Mouse (Mus musculus) embryonic facial prominence, embryonic 11.5 days (tissue): Measurements from ENCODE around the gene Gusb. TPM values are rescaled to one million over a fixed set of nuclear protein-coding genes. Genes with fewer than 3 reads are reported as not detected.

Experiments used
- ATAC-seq: fragments of 200-750 bp; cut with Nextera tagmentation; replicated peaks from 2 replicates; pipeline ENCODE4 v1.8.0; 2017; ENCODE audit warnings: low read depth; ENCODE audit not compliant: insufficient number of reproducible peaks, low FRiP score, low TSS enrichment
- DNase-seq: peaks from one replicate; pipeline ENCODE4 v3.0.0-alpha.2; 2015; ENCODE audit warnings: low spot score
- H3K27ac ChIP-seq: fragments of 300-500 bp; sonication (generic); replicated peaks from 2 replicates; pipeline ENCODE4 v1.5.1; 2014; ENCODE audit warnings: mild to moderate bottlenecking, low read depth, low read length, control low read depth
- H3K27me3 ChIP-seq: fragments of 300-500 bp; sonication (generic); 2 replicates; pipeline ENCODE4 v1.6.1; 2014; ENCODE audit warnings: mild to moderate bottlenecking, low read length, moderate library complexity, mixed read lengths; ENCODE audit not compliant: control insufficient read depth, insufficient read depth
- H3K36me3 ChIP-seq: fragments of 300-500 bp; sonication (generic); replicated peaks from 2 replicates; pipeline ENCODE4 v1.6.1; 2014; ENCODE audit warnings: low read depth, mild to moderate bottlenecking, low read length, moderate library complexity, mixed read lengths; ENCODE audit not compliant: control insufficient read depth, insufficient read depth
- H3K4me1 ChIP-seq: fragments of 300-500 bp; sonication (generic); 2 replicates; pipeline ENCODE4 v1.6.1; 2014; ENCODE audit warnings: low read length, mixed read lengths; ENCODE audit not compliant: control insufficient read depth, insufficient read depth
- H3K4me2 ChIP-seq: fragments of 300-500 bp; sonication (generic); 2 replicates; pipeline ENCODE4 v1.6.1; 2014; ENCODE audit warnings: low read depth, mild to moderate bottlenecking, control low read depth, low read length, moderate library complexity
- H3K4me3 ChIP-seq: fragments of 300-500 bp; sonication (generic); 2 replicates; pipeline ENCODE4 v1.5.1; 2014; ENCODE audit warnings: low read depth, low read length, control low read depth
- H3K9ac ChIP-seq: fragments of 300-500 bp; sonication (generic); replicated peaks from 2 replicates; pipeline ENCODE4 v1.6.1; 2014; ENCODE audit warnings: mild to moderate bottlenecking, control low read depth, low read length
- H3K9me3 ChIP-seq: fragments of 300-500 bp; sonication (generic); replicated peaks from 2 replicates; pipeline ENCODE4 v1.6.1; 2016; ENCODE audit warnings: mild to moderate bottlenecking, low read length, inconsistent platforms, mixed read lengths; ENCODE audit not compliant: control insufficient read depth
- WGBS: fragments of 180-500 bp; shearing (Covaris S2); extraction: QIAGEN DNeasy Blood & Tissue Kit; methylation state at CpG from one replicate; pipeline ENCODE4 v1.1.7; 2014; 5-methylcytosine and 5-hydroxymethylcytosine counted together
- polyA plus RNA-seq: library from polyadenylated mRNA; unstranded; fragments of >200 nt; fragmentation: Nextera tagmentation; extraction: Ambion mirVana; gene quantifications from 2 replicates; pipeline ENCODE4 v1.2.1, GENCODE M21; 2014

The Gusb gene
- polyA plus RNA-seq, 1 experiment from 2014 or later: 45.1 TPM

DNA sequence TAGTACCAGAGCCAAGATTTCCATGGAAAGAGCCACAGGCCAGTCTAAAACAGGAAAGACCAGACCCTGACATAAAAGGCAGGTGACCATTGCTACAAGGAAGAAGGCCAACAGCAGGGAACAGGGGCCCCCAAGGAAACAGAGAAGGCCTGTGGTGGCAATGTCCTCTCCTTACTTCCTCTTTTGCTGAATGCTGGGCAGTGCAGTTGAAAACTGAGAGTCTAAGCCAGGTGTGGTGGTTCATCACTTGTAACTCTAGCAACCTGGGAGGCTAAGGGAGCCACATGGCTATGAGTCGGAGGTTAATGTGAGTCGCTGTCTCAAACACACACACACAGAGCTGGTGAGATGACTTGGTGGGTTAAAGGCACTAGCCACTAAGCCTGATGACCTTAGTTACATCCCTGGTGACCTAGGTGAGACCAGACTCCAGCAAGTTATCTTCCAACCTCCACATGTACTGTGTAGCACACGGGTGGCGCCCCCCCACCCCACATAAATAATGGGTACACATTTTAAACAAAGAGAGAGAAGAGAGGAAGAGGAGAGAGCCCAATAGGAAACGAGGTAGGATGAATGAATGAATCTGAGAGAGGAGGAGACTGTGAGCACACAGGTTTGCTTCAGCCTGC lies 1.4 kb downstream of the Gusb start:
- Histone ChIP-seq H3K9ac (peak overlapping the region; percentile 79), H3K36me3 (no peaks in the 10 kb centered on the region), H3K4me2 (peak overlapping the region; percentile 88; the same call in 1 of the 2 replicates), H3K27me3 (no peaks in the 10 kb centered on the region), H3K4me3 (peak overlapping the region; percentile 61), H3K27ac (no peak overlapping the region), H3K9me3 (no peaks in the 10 kb centered on the region), H3K4me1 (no peaks in the 10 kb centered on the region)
- WGBS: 64% methylated on average over 5 of the region's 5 CpGs
- ATAC-seq (no peak), DNase-seq (no peak)

DNA sequence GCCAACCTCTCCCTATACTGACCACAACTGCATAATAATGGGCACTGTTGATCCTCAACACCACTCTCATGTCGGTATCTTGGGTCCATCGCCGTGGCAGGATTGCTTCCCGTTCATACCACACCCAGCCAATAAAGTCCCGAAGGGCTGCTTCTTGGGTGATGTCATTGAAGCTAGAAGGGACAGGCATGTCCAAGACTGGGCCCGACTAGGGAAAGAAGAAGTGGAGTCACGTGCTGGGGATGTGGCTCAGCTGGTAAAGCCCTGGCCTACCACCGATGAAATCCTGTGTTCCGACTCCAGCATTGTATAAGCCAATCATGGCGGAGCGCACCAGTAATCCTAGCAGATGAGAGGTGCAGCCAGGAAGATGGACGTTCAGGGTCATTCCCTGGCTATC lies 2.1 kb downstream of the Gusb start:
- WGBS: 95% methylated on average over 12 of the region's 12 CpGs
- H3K4me1 ChIP-seq: no peaks in the 10 kb centered on the region
- no peaks in the 10 kb centered on the region for H3K9me3 ChIP-seq
- H3K9ac ChIP-seq: no peak overlapping the region
- no peak overlapping the region for H3K27ac ChIP-seq
- no peaks in the 10 kb centered on the region for H3K27me3 ChIP-seq
- no peaks in the 10 kb centered on the region for H3K36me3 ChIP-seq
- ATAC-seq (no peak), DNase-seq (no peak)
- no peak overlapping the region for H3K4me3 ChIP-seq
- H3K4me2 ChIP-seq: no peak overlapping the region

DNA sequence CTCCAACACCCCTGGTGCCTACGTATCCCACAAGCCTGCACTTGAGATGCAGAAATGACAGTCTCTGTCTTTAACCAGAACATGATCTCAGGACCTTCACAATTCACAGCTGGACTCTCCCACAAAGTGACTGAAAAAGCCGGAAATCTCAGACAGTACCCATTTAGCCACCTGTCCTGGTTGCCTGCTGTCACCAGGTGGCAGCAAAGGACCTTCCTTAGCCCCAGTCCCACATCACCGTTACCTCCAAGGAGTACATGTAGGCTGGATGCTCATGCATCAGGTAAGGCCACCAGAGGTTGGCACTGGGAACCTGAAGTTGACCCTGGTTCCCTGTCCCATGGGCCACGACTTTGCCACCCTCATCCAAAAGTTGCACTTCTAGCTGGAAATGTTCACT lies 3.8 kb downstream of the Gusb start:
- Histone ChIP-seq H3K4me1 (no peaks in the 10 kb centered on the region), H3K4me3 (no peak overlapping the region), H3K4me2 (no peak overlapping the region), H3K9me3 (no peaks in the 10 kb centered on the region), H3K27me3 (no peaks in the 10 kb centered on the region), H3K36me3 (no peaks in the 10 kb centered on the region), H3K9ac (no peak overlapping the region), H3K27ac (no peak overlapping the region)
- 33% methylated on average over 4 of the region's 4 CpGs for WGBS
- DNase-seq: peak; percentile 71
- no peak for ATAC-seq

DNA sequence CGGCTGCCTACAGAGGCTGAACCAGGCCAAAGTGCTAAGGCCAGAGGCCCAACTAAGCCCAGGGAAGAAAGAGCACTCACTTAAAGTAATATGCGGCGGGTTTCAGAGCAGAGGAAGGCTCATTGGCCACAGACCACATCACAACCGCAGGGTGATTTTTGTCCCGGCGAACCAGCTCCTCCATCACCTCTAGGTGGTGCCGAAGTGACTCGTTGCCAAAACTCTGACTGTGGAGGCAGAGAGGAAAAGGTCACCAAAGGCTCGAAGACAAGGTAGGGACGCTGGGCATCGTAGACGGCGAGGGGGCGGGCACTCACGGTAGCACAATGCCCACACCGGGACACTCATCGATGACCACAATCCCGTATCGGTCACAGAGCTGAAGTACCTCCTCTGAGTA lies 5.1 kb downstream of the Gusb start:
- Histone ChIP-seq H3K27ac (no peak overlapping the region), H3K4me2 (no peak overlapping the region), H3K4me1 (no peaks in the 10 kb centered on the region), H3K36me3 (no peaks in the 10 kb centered on the region), H3K27me3 (no peaks in the 10 kb centered on the region), H3K4me3 (no peak overlapping the region), H3K9ac (no peak overlapping the region), H3K9me3 (no peaks in the 10 kb centered on the region)
- DNase-seq (peak; percentile 11), ATAC-seq (no peak)
- 74% methylated on average over 19 of the region's 19 CpGs for WGBS

DNA sequence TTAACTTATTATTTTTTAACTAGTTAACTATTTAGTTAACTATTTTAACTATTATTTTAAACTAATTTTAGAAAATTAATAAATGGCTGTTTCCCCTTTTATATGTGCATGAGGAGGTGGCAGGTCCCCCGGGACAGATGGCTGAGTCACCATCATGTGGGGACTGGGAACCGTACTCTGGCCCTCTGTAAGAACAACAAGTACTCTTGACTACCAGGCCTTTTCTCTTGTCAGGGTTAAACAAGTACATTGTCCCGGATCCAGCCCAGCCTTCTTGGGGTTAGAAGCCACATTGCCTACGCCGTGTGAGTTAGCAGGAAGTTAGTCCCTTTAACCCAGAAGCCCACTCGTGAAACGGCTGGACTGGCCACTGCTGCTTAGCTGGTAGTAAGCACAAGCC lies 7.9 kb downstream of the Gusb start:
- ATAC-seq: no peak
- Histone ChIP-seq H3K27me3 (no peaks in the 10 kb centered on the region), H3K4me2 (no peak overlapping the region), H3K9me3 (no peaks in the 10 kb centered on the region), H3K36me3 (no peaks in the 10 kb centered on the region), H3K27ac (no peak overlapping the region), H3K4me3 (no peak overlapping the region), H3K9ac (no peak overlapping the region), H3K4me1 (no peaks in the 10 kb centered on the region)
- no peak for DNase-seq
- 94% methylated on average over 7 of the region's 7 CpGs for WGBS

DNA sequence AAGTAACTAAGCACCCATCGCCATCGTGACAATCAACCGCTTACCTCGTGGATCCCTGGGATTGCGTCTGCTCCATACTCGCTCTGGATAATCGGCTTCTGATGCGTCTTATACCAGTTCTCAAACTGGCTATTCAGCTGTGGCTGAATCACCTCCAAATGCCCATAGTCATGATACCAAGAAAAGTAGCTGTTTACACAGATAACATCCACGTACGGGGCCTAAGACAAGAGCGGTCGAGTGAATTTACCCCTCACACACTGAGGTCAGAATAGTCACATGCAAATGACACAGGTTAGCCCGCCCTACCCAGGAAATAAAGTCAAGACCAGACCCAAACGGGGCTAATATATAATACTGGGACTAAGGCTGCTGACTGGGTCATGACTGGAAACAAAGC lies 9.5 kb downstream of the Gusb start:
- Histone ChIP-seq H3K9ac (no peak overlapping the region), H3K4me1 (no peaks in the 10 kb centered on the region), H3K4me3 (no peak overlapping the region), H3K36me3 (no peaks in the 10 kb centered on the region), H3K27me3 (no peaks in the 10 kb centered on the region), H3K9me3 (no peaks in the 10 kb centered on the region), H3K27ac (no peak overlapping the region), H3K4me2 (no peak overlapping the region)
- DNase-seq (no peak), ATAC-seq (no peak)
- WGBS: 93% methylated on average over 14 of the region's 14 CpGs

DNA sequence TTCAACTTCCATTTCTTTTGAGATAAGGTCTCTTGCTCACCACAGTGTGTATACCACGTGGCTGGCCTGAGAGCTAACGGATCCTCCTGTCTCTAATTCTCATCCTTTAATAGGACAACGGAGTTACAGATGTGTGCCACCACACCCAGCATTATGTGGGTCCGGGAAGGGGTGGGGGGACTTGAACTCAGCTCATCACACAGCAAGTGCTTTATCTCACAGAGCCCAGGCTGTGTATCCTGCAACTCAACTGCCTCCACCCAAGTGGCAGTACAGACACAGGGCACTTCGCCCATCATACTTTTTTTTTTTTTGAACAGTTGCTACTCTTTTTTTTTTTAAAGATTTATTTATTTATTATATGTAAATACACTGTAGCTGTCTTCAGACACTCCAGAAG lies 11.0 kb downstream of the Gusb start:
- no peak overlapping the region for H3K9ac ChIP-seq
- no peaks in the 10 kb centered on the region for H3K36me3 ChIP-seq
- 94% methylated on average over 5 of the region's 5 CpGs for WGBS
- H3K27me3 ChIP-seq: no peaks in the 10 kb centered on the region
- ATAC-seq (no peak), DNase-seq (no peak)
- no peak overlapping the region for H3K4me3 ChIP-seq
- H3K9me3 ChIP-seq: no peaks in the 10 kb centered on the region
- H3K4me1 ChIP-seq: no peaks in the 10 kb centered on the region
- no peak overlapping the region for H3K27ac ChIP-seq
- H3K4me2 ChIP-seq: no peak overlapping the region

DNA sequence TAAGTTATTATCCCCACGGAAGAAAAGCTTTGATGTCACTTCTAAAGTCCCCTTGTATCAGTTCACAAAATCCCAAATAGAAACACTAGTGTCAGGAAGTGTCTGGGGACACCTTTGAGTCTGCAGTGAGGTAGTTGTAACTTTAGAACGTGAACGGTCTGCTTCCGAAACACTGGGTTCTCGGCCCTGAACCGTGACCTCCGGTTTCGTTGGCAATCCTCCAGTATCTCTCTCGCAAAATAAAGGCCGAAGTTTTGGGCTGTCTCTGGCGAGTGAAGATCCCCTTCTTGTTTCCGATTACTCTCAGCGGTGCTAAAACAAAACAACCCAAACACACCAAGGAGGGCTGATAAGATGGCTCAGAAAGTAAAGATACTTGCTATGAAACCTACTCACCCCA lies 13.5 kb downstream of the Gusb start:
- ATAC-seq (no peak), DNase-seq (no peak)
- H3K27me3 ChIP-seq: no peaks in the 10 kb centered on the region
- H3K9ac ChIP-seq: no peak overlapping the region
- H3K4me1 ChIP-seq: no peaks in the 10 kb centered on the region
- 87% methylated on average over 13 of the region's 13 CpGs for WGBS
- H3K4me3 ChIP-seq: no peak overlapping the region
- no peaks in the 10 kb centered on the region for H3K36me3 ChIP-seq
- no peaks in the 10 kb centered on the region for H3K9me3 ChIP-seq
- H3K4me2 ChIP-seq: no peak overlapping the region
- H3K27ac ChIP-seq: no peak overlapping the region
